Mouse (Mus musculus) embryonic fibroblast, embryonic 13.5 days (primary cell): Measurements from ENCODE around the gene Eif2s2. TPM values are rescaled to one million over a fixed set of nuclear protein-coding genes. Genes with fewer than 3 reads are reported as not detected.
"Not testable (repeated sequence)": the region's sequence is repeated elsewhere in the genome, so short reads cannot be mapped to it uniquely, and the experiment has no call there.

Experiments used
- H3K27ac ChIP-seq: 2 replicates; pipeline ENCODE4 v1.5.1; 2012; ENCODE audit warnings: low read length, control low read depth, inconsistent platforms; ENCODE audit not compliant: insufficient read depth
- H3K4me1 ChIP-seq: 2 replicates; pipeline ENCODE4 v1.6.1; 2011; ENCODE audit warnings: low read length; ENCODE audit not compliant: control insufficient read depth, insufficient read depth
- H3K4me3 ChIP-seq: 2 replicates; pipeline ENCODE4 v1.5.1; 2011; ENCODE audit warnings: mild to moderate bottlenecking, control low read depth, low read length; ENCODE audit not compliant: insufficient read depth
- CTCF ChIP-seq: IDR thresholded peaks from 2 replicates; pipeline ENCODE4 v1.5.1; 2011; ENCODE audit warnings: mild to moderate bottlenecking, control low read depth, low read length, moderate library complexity, borderline replicate concordance; ENCODE audit not compliant: insufficient read depth
- POLR2A ChIP-seq: IDR thresholded peaks from 2 replicates; pipeline ENCODE4 v1.6.1; 2011; ENCODE audit warnings: low read depth, mild to moderate bottlenecking, control low read depth, low read length, moderate library complexity
- polyA plus RNA-seq: library from polyadenylated mRNA; stranded (reverse); fragments of >200 nt; gene quantifications from 2 replicates; pipeline ENCODE4 v1.2.4, GENCODE M21; 2011; ENCODE audit warnings: low read depth; ENCODE audit not compliant: missing spikeins, insufficient read length

Eif2s2 gene
- polyA plus RNA-seq, 1 experiment, result 219 TPM

DNA sequence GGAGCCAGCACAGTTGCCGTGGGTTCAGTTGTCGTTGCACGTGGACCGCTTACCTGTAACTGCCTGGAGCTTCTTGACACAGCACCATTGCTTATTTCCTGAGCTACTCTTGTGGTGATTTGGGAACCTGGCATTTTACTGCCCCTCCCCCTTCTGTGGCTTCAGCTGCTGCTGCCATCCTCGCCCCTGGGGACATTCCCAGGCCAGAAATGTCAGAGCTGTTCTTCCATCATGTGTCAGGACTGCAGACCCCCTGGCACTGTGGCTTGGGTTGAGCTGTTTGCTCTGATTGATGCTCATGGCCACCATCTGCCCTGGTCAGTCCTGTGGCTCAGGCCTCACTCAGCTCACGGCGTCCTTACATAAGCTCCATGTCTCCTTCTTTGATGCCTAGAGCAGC, 28.2 kb upstream of the Eif2s2 start:
- H3K4me1 ChIP-seq, result no peaks in the 10 kb centered on the region
- TF ChIP-seq POLR2A, result no peak
- TF ChIP-seq CTCF, result no peak
- no peak overlapping the region for H3K27ac ChIP-seq
- no peak overlapping the region for H3K4me3 ChIP-seq

DNA sequence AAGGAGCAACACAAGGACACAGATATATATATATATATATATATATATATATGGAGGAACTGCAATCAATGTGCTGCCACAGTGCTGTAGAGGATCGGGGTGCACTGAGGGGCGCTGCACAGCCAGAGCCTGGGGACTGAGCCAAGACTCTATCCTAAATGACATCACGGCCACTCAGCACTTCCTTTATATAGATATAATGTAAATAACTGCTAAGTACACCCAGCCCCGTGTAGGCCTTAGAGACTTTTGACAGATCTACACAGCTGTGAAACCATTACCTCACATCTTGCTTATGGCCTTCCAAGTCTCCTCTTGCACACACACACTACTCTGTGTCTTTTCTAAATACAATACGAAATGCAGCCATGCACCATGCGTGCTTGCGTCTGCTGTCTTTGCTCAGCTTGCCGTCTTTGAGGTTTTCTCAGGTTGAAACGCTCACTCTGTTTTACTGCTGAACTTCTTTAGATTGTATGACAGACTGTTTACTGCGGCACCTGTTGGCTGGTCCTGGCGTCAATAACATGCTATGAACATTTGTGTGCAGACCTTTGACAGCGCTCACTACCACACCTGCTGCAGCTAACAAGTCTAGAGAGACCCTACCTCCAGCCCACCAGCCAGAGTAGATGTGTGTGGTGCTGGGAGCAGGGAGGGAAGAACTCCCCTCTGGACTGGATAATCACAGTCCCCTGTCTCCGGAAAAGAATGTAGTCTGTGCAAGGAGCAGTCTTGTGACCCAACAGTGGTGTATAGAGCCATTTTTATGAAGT, 25.3 kb upstream of the Eif2s2 start:
- TF ChIP-seq POLR2A (no peak), CTCF (no peak)
- Histone ChIP-seq H3K27ac (no peak overlapping the region), H3K4me1 (no peaks in the 10 kb centered on the region), H3K4me3 (no peak overlapping the region)

DNA sequence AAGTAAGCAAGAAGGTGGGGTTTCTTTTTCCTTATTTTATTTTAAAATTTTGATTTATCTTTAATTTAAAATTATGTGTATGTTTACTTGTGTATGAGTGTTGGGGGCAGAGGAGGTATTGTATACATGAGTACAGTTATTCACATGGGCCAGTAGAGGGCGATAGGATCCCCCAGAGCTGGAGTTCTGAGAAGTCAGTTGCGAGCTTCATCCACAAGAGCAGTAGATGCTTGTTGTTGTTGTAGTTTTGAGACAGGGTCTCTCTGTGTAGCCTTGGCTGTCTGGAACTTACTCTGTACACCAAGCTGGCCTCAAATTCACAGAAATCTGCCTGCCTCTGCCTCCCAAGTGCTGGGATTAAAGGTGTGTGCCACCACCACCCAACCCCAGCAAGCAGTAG, 23.8 kb upstream of the Eif2s2 start:
- TF ChIP-seq POLR2A, result no peak
- no peak overlapping the region for H3K4me3 ChIP-seq
- H3K27ac ChIP-seq, result no peak overlapping the region

DNA sequence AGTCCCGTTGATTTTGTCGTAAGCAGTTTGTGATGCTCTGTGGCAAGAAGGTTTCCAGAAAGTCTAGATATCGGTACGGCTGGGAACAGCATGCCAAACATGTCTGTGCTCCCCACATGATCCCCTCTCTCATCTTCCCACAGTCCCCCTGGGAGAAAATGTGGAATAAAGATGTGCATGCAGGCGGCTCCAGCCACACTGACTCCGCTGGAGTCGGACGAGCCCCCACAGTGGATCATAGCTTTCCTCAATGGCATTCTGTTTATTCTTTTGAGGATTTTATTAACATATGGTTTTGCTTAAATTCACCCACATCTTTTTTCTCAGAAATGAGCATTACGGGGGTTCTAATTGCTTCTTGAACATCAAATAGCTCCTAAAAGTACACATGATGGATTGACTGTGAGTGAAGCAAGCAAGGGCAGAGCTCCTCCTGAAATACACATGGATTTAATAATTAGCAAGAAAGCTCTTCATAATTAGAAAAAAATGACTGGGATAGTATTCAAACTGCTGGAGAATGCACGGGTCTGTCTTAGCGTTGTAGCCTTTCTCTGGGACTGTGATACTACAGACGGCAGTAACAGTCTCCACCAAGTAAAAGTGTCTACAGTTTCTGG, 23.3 kb upstream of the Eif2s2 start:
- H3K27ac ChIP-seq, result no peak overlapping the region
- H3K4me3 ChIP-seq, result no peak overlapping the region
- TF ChIP-seq POLR2A (no peak), CTCF (no peak)
- no peaks in the 10 kb centered on the region for H3K4me1 ChIP-seq

More for the DNA sequence above, 23.8 kb upstream of the Eif2s2 start:
- H3K4me1 ChIP-seq, result no peaks in the 10 kb centered on the region

DNA sequence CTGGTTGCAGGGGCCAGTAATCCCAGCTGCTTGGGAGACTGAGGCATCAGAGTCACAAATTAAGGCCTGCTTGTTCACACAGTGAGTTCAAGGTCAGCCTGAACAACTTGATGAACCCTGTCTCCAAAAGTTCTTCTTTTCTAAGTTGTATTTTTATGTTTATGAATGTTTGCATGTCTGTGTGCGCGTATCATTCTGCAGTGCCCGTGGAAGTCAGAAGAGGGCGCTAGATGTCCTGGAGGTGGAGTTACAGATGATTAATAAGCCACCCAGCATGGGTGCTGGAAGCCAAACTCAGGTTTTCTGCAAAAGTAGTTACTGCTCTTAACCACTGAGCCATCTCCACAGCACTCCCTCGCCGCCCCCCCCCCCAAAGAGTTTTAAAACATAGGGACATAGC, 17.1 kb upstream of the Eif2s2 start:
- Histone ChIP-seq H3K27ac (no peak overlapping the region), H3K4me3 (no peak overlapping the region), H3K4me1 (no peaks in the 10 kb centered on the region)
- TF ChIP-seq CTCF (no peak), POLR2A (no peak)

DNA sequence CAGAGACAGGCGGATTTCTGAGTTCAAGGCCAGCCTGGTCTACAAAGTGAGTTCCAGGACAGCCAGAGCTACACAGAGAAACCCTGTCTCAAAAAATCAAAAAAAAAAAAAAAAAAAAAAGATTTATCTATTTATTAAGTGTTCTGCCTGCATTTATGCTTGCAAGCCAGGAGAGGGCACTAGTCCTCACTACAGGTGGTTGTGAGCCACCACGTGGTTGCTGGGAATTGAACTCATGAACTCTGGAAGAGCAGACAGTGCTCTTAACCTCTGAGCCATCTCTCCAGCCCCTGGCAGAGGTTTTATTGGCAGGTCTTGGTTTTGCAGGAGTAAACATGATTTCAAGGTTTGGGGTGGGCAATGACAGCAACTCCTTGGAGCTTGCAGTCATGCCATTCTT, 15.5 kb upstream of the Eif2s2 start:
- H3K4me3 ChIP-seq, H3K4me1 ChIP-seq, H3K27ac ChIP-seq: not testable (repeated sequence)

DNA sequence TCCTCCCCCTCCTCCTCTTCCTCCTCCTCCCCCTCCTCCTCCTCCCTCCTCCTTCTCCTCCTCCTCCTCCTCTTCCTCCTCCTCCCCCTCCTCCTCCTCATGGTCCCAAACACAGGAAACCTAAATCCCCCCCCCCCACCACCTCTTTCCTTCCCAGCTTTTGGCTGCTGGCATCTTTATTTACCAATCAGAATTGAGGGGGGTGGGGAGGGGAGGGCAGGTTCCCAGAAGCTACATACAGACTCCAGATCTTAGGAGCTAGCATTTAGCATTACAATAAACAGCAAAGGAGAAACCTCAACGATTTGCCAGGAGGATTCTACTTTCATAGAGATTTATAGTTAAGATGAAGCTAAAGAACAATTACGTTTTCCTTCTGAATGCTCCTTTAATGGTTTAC, 13.1 kb upstream of the Eif2s2 start:
- H3K4me1 ChIP-seq, result peaks cover 8% of the 10 kb centered on the region; the same call in 1 of the 2 replicates
- no peak overlapping the region for H3K4me3 ChIP-seq
- no peak overlapping the region for H3K27ac ChIP-seq
- no peak for TF ChIP-seq CTCF

DNA sequence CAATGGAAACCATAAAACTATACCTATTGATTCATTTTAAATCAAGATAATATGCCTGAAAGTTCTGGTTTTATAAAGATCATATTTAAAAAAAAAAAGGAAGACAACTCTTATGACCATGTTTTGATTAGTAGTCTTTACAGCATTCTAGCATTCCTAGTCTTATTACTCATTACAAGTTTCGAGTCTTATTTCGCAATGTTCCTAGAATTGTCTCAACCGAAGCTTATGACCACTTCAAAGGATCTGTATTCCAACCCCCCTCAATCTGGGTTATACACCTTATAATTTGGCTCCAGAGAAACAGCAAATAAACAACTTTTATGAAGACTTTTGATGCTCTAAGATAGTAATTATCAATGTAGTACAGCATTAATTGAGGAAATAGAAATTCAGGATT, 9.4 kb upstream of the Eif2s2 start:
- no peak overlapping the region for H3K27ac ChIP-seq
- H3K4me3 ChIP-seq, result no peak overlapping the region
- peaks cover 8% of the 10 kb centered on the region; the same call in 1 of the 2 replicates for H3K4me1 ChIP-seq
- no peak for TF ChIP-seq CTCF
- no peak for TF ChIP-seq POLR2A

DNA sequence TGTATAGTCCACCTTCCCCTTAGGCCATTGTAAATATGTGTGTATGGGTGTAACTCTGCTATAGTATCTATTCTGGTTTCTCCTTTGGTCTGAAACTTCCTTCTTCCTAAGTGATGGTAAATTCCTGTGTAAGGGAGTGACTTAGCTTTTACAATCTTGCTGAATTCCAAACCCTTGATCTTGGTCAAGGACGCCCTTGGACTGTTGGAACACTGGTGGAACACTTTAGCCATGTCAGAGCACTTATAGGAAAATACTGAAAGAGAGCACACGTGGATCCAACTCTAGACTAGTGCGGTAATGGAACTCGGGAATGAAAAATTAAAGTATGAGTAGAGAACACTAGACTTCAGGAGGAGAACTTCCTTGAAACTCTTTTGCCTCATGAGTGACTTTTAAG, 6.7 kb upstream of the Eif2s2 start:
- H3K4me3 ChIP-seq, H3K27ac ChIP-seq, H3K4me1 ChIP-seq: not testable (repeated sequence)

DNA sequence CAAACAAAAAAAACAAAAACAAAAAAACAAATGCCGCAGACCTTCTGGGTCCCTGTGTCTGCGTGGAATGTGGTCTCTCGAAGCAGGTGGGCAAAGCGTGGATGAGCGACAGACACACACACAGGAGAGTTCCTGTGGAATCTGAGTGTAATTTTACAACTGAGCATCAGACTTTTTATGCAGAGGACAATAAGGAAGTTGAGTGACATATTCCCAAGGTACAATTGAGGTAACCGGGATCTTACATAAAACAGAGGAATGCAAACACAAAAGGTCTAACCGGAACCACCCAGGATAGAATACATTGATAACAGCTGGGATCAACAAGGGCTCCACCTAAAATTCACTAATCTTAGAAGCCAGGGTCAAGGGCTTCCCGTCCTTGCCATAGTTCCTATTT, 6.3 kb upstream of the Eif2s2 start:
- not testable (repeated sequence) for H3K4me1 ChIP-seq, H3K4me3 ChIP-seq, H3K27ac ChIP-seq

DNA sequence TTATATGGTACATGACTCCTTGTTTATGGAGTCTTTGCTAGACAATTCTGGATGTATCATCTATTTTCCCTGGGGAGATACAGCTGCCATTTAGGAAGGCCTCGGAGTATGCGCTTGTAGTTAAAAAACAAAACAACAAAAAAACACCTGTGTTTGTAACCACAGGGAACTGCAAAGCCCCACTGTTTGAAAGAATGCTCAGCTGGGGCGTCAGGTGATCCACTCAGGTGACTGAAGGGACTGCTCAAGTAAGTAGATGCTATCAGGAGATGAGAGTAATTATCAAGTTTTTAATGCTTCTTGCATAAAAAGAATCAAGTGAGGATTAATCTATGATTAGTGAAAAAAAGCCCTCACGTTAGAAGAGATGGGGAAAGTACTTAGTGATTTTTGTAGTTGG, 813 bp upstream of the Eif2s2 start:
- no peak overlapping the region for H3K4me3 ChIP-seq
- peaks cover 3% of the 10 kb centered on the region; the same call in 1 of the 2 replicates for H3K4me1 ChIP-seq
- TF ChIP-seq CTCF (no peak), POLR2A (no peak)
- no peak overlapping the region for H3K27ac ChIP-seq
